Mouse (Mus musculus) G1E (cell line): ENCODE results near the gene Dab1. TPM values are rescaled to one million over a fixed set of nuclear protein-coding genes. Genes with fewer than 3 reads are reported as not detected.

Experiments
- ATAC-seq: 2 replicates; pipeline ENCODE4 v1.8.0; 2016; ENCODE audit warnings: mild to moderate bottlenecking; ENCODE audit not compliant: insufficient number of reproducible peaks, poor library complexity, low FRiP score, severe bottlenecking; ENCODE audit errors: extremely low read depth
- DNase-seq: peaks from one replicate; pipeline ENCODE4 v3.0.0; 2012; ENCODE audit warnings: low spot score
- H3K27me3 ChIP-seq: 2 replicates; pipeline ENCODE4 v1.6.1; 2012; ENCODE audit warnings: mild to moderate bottlenecking, low read length, inconsistent platforms; ENCODE audit not compliant: insufficient read depth
- H3K36me3 ChIP-seq: replicated peaks from 2 replicates; pipeline ENCODE3; 2012; ENCODE audit warnings: mild to moderate bottlenecking, inconsistent platforms
- H3K4me1 ChIP-seq: 2 replicates; pipeline ENCODE4 v1.6.1; 2012; ENCODE audit warnings: low read depth, low read length, inconsistent platforms, mixed read lengths; ENCODE audit not compliant: insufficient read depth
- H3K4me3 ChIP-seq: 2 replicates; pipeline ENCODE4 v1.5.1; 2012; ENCODE audit warnings: low read depth, mild to moderate bottlenecking, inconsistent platforms, low read length, moderate library complexity, mixed read lengths
- H3K9me3 ChIP-seq: replicated peaks from 2 replicates; pipeline ENCODE4 v1.6.1; 2012; ENCODE audit warnings: inconsistent platforms
- CTCF ChIP-seq: IDR thresholded peaks from 2 replicates; pipeline ENCODE4 v1.5.1; 2012; ENCODE audit warnings: low read depth, low read length, inconsistent platforms, mixed read lengths
- GATA1 ChIP-seq: IDR thresholded peaks from 2 replicates; pipeline ENCODE4 v1.6.1; 2012; ENCODE audit warnings: borderline replicate concordance, low read length, inconsistent platforms, mixed read lengths
- GATA2 ChIP-seq: IDR thresholded peaks from 2 replicates; pipeline ENCODE4 v1.6.1; 2012; ENCODE audit warnings: low read depth, low read length, inconsistent platforms, borderline replicate concordance
- POLR2AphosphoS5 ChIP-seq: IDR thresholded peaks from 2 replicates; pipeline ENCODE4 v1.6.1; 2012; ENCODE audit warnings: low read depth, low read length, inconsistent platforms; ENCODE audit not compliant: insufficient replicate concordance
- TAL1 ChIP-seq: conservative IDR thresholded peaks from 2 replicates; pipeline ENCODE4 v1.6.1; 2012; ENCODE audit warnings: low read depth, low read length, inconsistent platforms, mixed read lengths
- polyA plus RNA-seq: library from polyadenylated mRNA; stranded (reverse); fragments of >175 nt; gene quantifications from 2 replicates; pipeline ENCODE4 v1.2.3, GENCODE M21; 2012
- total RNA-seq, 2 experiments: library from RNA; stranded (forward) in 1 of 2; stranded (reverse) in 1 of 2; fragments of 200-1000 nt in 1 of 2; fragments of >200 nt in 1 of 2; fragmentation: Nextera tagmentation in 1 of 2; gene quantifications; 2 replicates each; pipeline ENCODE4 v1.2.3; 2014 to 2017

The Dab1 gene
- total and polyA plus RNA-seq, 3 experiments: 0.16 TPM; not detected in 2

- Histone ChIP-seq H3K4me3 (no peak overlapping the region), H3K27me3 (no peaks in the 10 kb centered on the region), H3K9me3 (peaks cover 20% of the 10 kb centered on the region), H3K4me1 (no peaks in the 10 kb centered on the region), H3K36me3 (no peaks in the 10 kb centered on the region)
- TF ChIP-seq GATA1: no peak
- no peak for TF ChIP-seq TAL1
- no peak for TF ChIP-seq GATA2
- TF ChIP-seq POLR2AphosphoS5: no peak
- no peak for TF ChIP-seq CTCF
- no peak for ATAC-seq
- no peak for DNase-seq
These were observed 919.3 kb downstream of the Dab1 start for GRCm38 (mm10) chr4:104538420-104538819.

GRCm38 (mm10) chr4:104539047-104539446 lies 919.9 kb downstream of the Dab1 start:
- H3K4me1 ChIP-seq: no peaks in the 10 kb centered on the region
- no peak for ATAC-seq
- peaks cover 18% of the 10 kb centered on the region for H3K9me3 ChIP-seq
- H3K4me3 ChIP-seq: no peak overlapping the region
- DNase-seq: no peak
- TF ChIP-seq TAL1: no peak
- no peak for TF ChIP-seq GATA2
- TF ChIP-seq CTCF: no peak
- TF ChIP-seq POLR2AphosphoS5: no peak
- TF ChIP-seq GATA1: no peak
- H3K36me3 ChIP-seq: no peaks in the 10 kb centered on the region
- H3K27me3 ChIP-seq: no peaks in the 10 kb centered on the region

GRCm38 (mm10) chr4:104547091-104547490 lies 927.9 kb downstream of the Dab1 start:
- TF ChIP-seq TAL1 (no peak), POLR2AphosphoS5 (no peak), CTCF (no peak), GATA1 (no peak), GATA2 (no peak)
- H3K4me3 ChIP-seq: no peak overlapping the region
- ATAC-seq (no peak), DNase-seq (no peak)
- peaks cover 33% of the 10 kb centered on the region for H3K9me3 ChIP-seq
- H3K27me3 ChIP-seq: no peaks in the 10 kb centered on the region
- H3K36me3 ChIP-seq: no peaks in the 10 kb centered on the region
- H3K4me1 ChIP-seq: no peaks in the 10 kb centered on the region

- TF ChIP-seq POLR2AphosphoS5 (no peak), GATA1 (no peak), CTCF (no peak), TAL1 (no peak), GATA2 (no peak)
- no peak for ATAC-seq
- H3K4me1 ChIP-seq: no peaks in the 10 kb centered on the region
These were observed 929.1 kb downstream of the Dab1 start for GRCm38 (mm10) chr4:104548287-104548686.

GRCm38 (mm10) chr4:104550581-104551205 lies 931.5 kb downstream of the Dab1 start:
- H3K36me3 ChIP-seq: no peaks in the 10 kb centered on the region
- H3K4me1 ChIP-seq: no peaks in the 10 kb centered on the region
- TF ChIP-seq POLR2AphosphoS5: no peak
- TF ChIP-seq CTCF: no peak
- no peak for TF ChIP-seq TAL1
- no peak for TF ChIP-seq GATA2
- TF ChIP-seq GATA1: no peak
- no peaks in the 10 kb centered on the region for H3K27me3 ChIP-seq
- ATAC-seq: no peak
- H3K4me3 ChIP-seq: no peak overlapping the region
- DNase-seq: no peak
- peaks cover 43% of the 10 kb centered on the region for H3K9me3 ChIP-seq

More at GRCm38 (mm10) chr4:104548287-104548686, 929.1 kb downstream of the Dab1 start:
- no peaks in the 10 kb centered on the region for H3K27me3 ChIP-seq
- no peak overlapping the region for H3K4me3 ChIP-seq
- H3K9me3 ChIP-seq: peaks cover 31% of the 10 kb centered on the region
- DNase-seq: no peak
- no peaks in the 10 kb centered on the region for H3K36me3 ChIP-seq

- Histone ChIP-seq H3K4me3 (no peak overlapping the region), H3K27me3 (no peaks in the 10 kb centered on the region), H3K36me3 (no peaks in the 10 kb centered on the region), H3K4me1 (no peaks in the 10 kb centered on the region), H3K9me3 (peaks cover 47% of the 10 kb centered on the region)
- ATAC-seq (no peak), DNase-seq (no peak)
- TF ChIP-seq GATA1: no peak
These were observed 932.4 kb downstream of the Dab1 start for GRCm38 (mm10) chr4:104551390-104552070.
